Mouse (Mus musculus) testis, adult 2 months (tissue): ENCODE results near the gene Znhit3.

ENCODE experiments used
- CTCF ChIP-seq: fragments of 200-500 bp; IDR thresholded peaks from 2 replicates; pipeline ENCODE4 v1.5.1; 2012; ENCODE audit warnings: low read depth, mild to moderate bottlenecking, inconsistent platforms, low read length, moderate library complexity; ENCODE audit not compliant: control insufficient read depth, insufficient read depth, insufficient replicate concordance
- POLR2A ChIP-seq: fragments of 200-500 bp; IDR thresholded peaks from 2 replicates; pipeline ENCODE4 v1.6.1; 2012; ENCODE audit warnings: low read depth, mild to moderate bottlenecking, inconsistent platforms, low read length, moderate library complexity; ENCODE audit not compliant: control insufficient read depth

GRCm38 (mm10) chr11:84907081-84907480 is 9.1 kb downstream of the Znhit3 start:
- no peak for TF ChIP-seq POLR2A
- no peak for TF ChIP-seq CTCF
